Mouse (Mus musculus) hematopoietic multipotent progenitor cell, adult 10-12 weeks (in vitro differentiated cells): ENCODE measurements around the gene Rhot1. TPM values are rescaled to one million over a fixed set of nuclear protein-coding genes. Genes with fewer than 3 reads are reported as not detected.

Experiments used
- polyA plus RNA-seq: library from polyadenylated mRNA; stranded (reverse); fragments of >175 nt; gene quantifications from 2 replicates; pipeline ENCODE4 v1.2.3, GENCODE M21; 2012; ENCODE audit warnings: low replicate concordance

Rhot1 gene
- polyA plus RNA-seq = 4.1 and 5.1 TPM in 2 replicates

GRCm38 (mm10) chr11:80208860-80209800, at the start of gene Rhot1:
TSS of gene Rhot1 (plus strand) at chr11:80209019.

GRCm38 (mm10) chr11:80183705-80184255, 25.0 kb upstream of the Rhot1 start, which contains the start of gene Rnf135:
TSS of gene Rnf135 (plus strand) at chr11:80183851.

GRCm38 (mm10) chr11:80300551-80301315, 91.9 kb downstream of the Rhot1 start, which contains the start of gene Rhbdl3:
TSS of gene Rhbdl3 (plus strand) at chr11:80300912.

Other genes with a start within 250 kb of the Rhot1 start
- gene Utp6, start 246.6 kb upstream of the Rhot1 start, polyA plus RNA-seq = 1.00 and 3.6 TPM in 2 replicates
- 14.6 and 18.1 TPM in 2 replicates for gene Suz12, start 215.9 kb upstream of the Rhot1 start, polyA plus RNA-seq
- 70.9 and 76.6 TPM in 2 replicates for gene Crlf3, start 128.0 kb upstream of the Rhot1 start, polyA plus RNA-seq
- 0.99 and 1.4 TPM in 2 replicates for gene Atad5, start 119.6 kb upstream of the Rhot1 start, polyA plus RNA-seq
- 0.34 and 0.71 TPM in 2 replicates for gene Tefm, start 66.8 kb upstream of the Rhot1 start, polyA plus RNA-seq
- 7.6 and 24.5 TPM in 2 replicates for gene Adap2, start 54.9 kb upstream of the Rhot1 start, polyA plus RNA-seq
- gene Rnf135, start 25.2 kb upstream of the Rhot1 start, polyA plus RNA-seq = 14.6 and 21.4 TPM in 2 replicates
- 0.16 and 0.97 TPM in 2 replicates for gene Rhbdl3, start 91.9 kb downstream of the Rhot1 start, polyA plus RNA-seq
- 3.6 and 7.3 TPM in 2 replicates for gene 5730455P16Rik, start 169.0 kb downstream of the Rhot1 start, polyA plus RNA-seq
- 12.6 and 59.3 TPM in 2 replicates for gene Zfp207, start 174.3 kb downstream of the Rhot1 start, polyA plus RNA-seq
- gene Psmd11, start 219.6 kb downstream of the Rhot1 start, polyA plus RNA-seq = 26.4 and 46.9 TPM in 2 replicates